Mouse (Mus musculus) lung, embryonic 15.5 days (tissue): ENCODE measurements around the gene Ptpn11. TPM values are rescaled to one million over a fixed set of nuclear protein-coding genes. Genes with fewer than 3 reads are reported as not detected.

Experiments
- ATAC-seq: fragments of 200-750 bp; cut with Nextera tagmentation; 2 replicates; pipeline ENCODE4 v1.8.0; 2017; ENCODE audit warnings: moderate number of reproducible peaks, borderline replicate concordance; ENCODE audit not compliant: low FRiP score, low TSS enrichment; ENCODE audit errors: extremely low read depth
- H3K27ac ChIP-seq: fragments of 300-500 bp; sonication (generic); 2 replicates; pipeline ENCODE4 v1.5.1; 2015; ENCODE audit warnings: moderate library complexity, mild to moderate bottlenecking, inconsistent platforms
- H3K27me3 ChIP-seq: fragments of 300-500 bp; sonication (generic); 2 replicates; pipeline ENCODE4 v1.6.1; 2015; ENCODE audit warnings: inconsistent platforms
- H3K36me3 ChIP-seq: fragments of 300-500 bp; sonication (generic); 2 replicates; pipeline ENCODE4 v1.6.1; 2015; ENCODE audit warnings: inconsistent platforms
- H3K4me1 ChIP-seq: fragments of 300-500 bp; sonication (generic); 2 replicates; pipeline ENCODE4 v1.6.1; 2015; ENCODE audit warnings: inconsistent platforms
- H3K4me2 ChIP-seq: fragments of 300-500 bp; sonication (generic); 2 replicates; pipeline ENCODE4 v1.6.1; 2015; ENCODE audit warnings: inconsistent platforms, mild to moderate bottlenecking, moderate library complexity
- H3K4me3 ChIP-seq: fragments of 300-500 bp; sonication (generic); 2 replicates; pipeline ENCODE4 v1.5.1; 2015; ENCODE audit warnings: mild to moderate bottlenecking, inconsistent platforms
- H3K9ac ChIP-seq: fragments of 300-500 bp; sonication (generic); 2 replicates; pipeline ENCODE4 v1.6.1; 2015; ENCODE audit warnings: inconsistent platforms
- H3K9me3 ChIP-seq: fragments of 300-500 bp; sonication (generic); 2 replicates; pipeline ENCODE4 v1.6.1; 2016; ENCODE audit warnings: inconsistent platforms
- WGBS: fragments of 180-500 bp; shearing (Covaris S2); methylation state at CpG from one replicate; pipeline ENCODE4 v1.1.7; 2015; 5-methylcytosine and 5-hydroxymethylcytosine counted together
- polyA plus RNA-seq: library from polyadenylated mRNA; unstranded; fragments of >200 nt; fragmentation: Nextera tagmentation; extraction: Ambion mirVana; gene quantifications from 2 replicates; pipeline ENCODE4 v1.2.1, GENCODE M21; 2015

Ptpn11 gene
- polyA plus RNA-seq, 1 experiment from 2014 or later: 20.8 TPM

DNA sequence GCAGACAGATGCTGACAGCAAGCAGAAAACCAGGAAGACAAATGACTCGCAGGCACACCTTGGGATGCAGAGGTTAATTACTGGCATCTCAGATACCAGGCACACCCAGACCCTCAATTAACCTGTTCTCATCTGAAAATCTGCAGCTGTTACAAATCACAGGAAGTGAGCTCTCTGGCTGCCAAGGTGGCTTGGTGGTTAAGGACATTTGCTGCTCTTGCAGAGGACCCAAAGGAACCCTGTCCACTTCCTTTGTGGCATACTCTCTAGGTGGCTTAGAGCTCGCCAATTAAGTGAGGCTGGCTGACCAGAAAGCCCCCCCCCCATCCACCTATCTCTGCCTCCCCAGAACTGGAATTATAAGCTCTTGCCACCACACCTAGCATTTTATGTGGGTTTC is 91.1 kb downstream of the Ptpn11 start:
- 41% methylated on average over 2 of the region's 2 CpGs for WGBS
- Histone ChIP-seq H3K9ac (no peak overlapping the region), H3K4me2 (no peak overlapping the region), H3K36me3 (no peaks in the 10 kb centered on the region), H3K27me3 (no peaks in the 10 kb centered on the region), H3K9me3 (no peaks in the 10 kb centered on the region), H3K4me3 (no peak overlapping the region), H3K27ac (no peak overlapping the region), H3K4me1 (no peaks in the 10 kb centered on the region)
- no peak for ATAC-seq

DNA sequence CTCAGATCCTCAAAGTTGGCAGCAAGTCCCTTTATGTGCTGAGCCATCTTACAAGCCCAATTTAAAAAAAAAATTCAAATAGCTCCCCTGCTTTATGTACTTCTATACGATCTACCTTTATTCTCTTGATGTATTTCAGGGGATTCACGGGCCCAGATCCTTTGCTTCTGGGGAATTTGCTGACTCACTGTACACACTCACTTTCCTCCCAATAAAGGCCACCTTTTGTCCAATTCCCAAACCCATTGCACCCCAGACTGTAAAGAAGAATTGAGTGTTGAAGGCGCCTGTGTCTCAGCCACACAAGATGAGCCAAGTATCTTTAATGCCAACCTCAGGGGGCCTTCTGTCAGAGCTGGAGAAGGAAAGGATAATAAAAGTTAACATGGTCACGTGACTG is 93.2 kb downstream of the Ptpn11 start:
- Histone ChIP-seq H3K4me3 (no peak overlapping the region), H3K9ac (no peak overlapping the region), H3K36me3 (no peaks in the 10 kb centered on the region), H3K4me1 (no peaks in the 10 kb centered on the region), H3K4me2 (no peak overlapping the region), H3K9me3 (no peaks in the 10 kb centered on the region), H3K27ac (no peak overlapping the region), H3K27me3 (no peaks in the 10 kb centered on the region)
- WGBS: 78% methylated on average over 4 of the region's 4 CpGs
- ATAC-seq: no peak

DNA sequence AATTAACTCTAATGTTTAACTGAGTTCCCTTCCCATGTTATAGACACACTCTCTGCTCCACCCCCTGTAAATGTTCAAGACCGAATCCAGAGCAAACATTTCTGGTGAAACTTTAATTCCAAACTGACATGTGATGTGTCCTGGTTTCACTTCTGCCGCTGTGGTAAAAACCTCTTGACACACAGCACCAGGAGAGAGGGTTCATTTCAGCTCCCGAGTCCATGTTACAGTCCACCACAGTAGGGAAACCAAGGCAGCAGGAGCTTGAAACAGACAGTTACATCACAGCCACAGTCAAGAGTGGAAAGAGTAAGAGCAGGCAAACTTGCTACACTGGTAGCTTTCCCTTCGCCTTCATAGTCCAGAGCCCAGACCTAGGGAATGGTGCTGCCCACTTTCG is 94.5 kb downstream of the Ptpn11 start:
- ATAC-seq: no peak
- H3K9me3 ChIP-seq: no peaks in the 10 kb centered on the region
- no peaks in the 10 kb centered on the region for H3K4me1 ChIP-seq
- no peak overlapping the region for H3K4me3 ChIP-seq
- H3K36me3 ChIP-seq: no peaks in the 10 kb centered on the region
- 85% methylated on average over 5 of the region's 5 CpGs for WGBS
- H3K27me3 ChIP-seq: no peaks in the 10 kb centered on the region
- no peak overlapping the region for H3K4me2 ChIP-seq
- no peak overlapping the region for H3K27ac ChIP-seq
- H3K9ac ChIP-seq: no peak overlapping the region

DNA sequence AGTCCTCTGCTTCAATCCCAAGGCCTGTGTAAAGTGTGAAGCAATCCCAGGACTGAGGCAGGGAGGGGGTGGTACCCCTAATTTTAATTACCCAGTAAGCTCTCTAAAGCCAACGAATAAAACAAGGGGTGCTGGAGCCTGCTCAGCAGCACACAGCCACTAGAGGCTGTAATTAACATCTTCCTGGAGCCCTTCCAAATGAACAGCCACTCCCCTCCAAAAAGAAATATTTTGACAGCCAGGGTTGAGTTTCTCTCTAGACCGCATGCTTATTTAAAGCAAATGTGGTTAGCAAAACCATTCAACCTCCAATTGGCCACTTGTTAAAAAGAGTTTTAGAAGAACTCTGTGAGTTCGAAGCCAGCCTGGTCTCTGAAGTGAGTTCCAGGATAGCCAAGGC is 97.9 kb downstream of the Ptpn11 start:
- no peak for ATAC-seq
- no peaks in the 10 kb centered on the region for H3K4me1 ChIP-seq
- H3K4me3 ChIP-seq: no peak overlapping the region
- H3K9ac ChIP-seq: no peak overlapping the region
- H3K27me3 ChIP-seq: no peaks in the 10 kb centered on the region
- H3K9me3 ChIP-seq: no peaks in the 10 kb centered on the region
- no peaks in the 10 kb centered on the region for H3K36me3 ChIP-seq
- WGBS: 70% methylated on average over 3 of the region's 3 CpGs
- no peak overlapping the region for H3K27ac ChIP-seq
- H3K4me2 ChIP-seq: no peak overlapping the region

DNA sequence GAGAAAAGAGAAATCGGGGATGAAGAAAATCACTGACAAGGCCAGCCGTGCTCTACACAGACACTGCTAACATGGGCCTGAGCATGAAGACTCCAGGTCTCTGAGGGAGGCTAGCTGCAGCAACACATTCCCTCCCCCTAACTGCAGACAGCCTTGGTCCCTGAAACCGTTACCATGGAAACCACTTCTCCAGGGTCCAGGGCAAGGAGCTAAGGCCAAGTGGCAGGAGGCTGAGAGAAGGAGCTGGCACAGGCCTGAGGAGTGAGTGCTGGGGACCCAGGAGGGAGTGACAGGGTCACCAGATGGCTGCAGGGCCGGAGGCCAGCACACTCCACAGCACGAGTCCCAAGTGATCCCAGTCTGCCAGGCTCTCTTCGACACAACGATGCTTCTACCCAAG is 101.5 kb downstream of the Ptpn11 start:
- Histone ChIP-seq H3K36me3 (no peaks in the 10 kb centered on the region), H3K4me1 (no peaks in the 10 kb centered on the region), H3K9ac (no peak overlapping the region), H3K27me3 (no peaks in the 10 kb centered on the region), H3K4me2 (no peak overlapping the region), H3K27ac (no peak overlapping the region), H3K4me3 (no peak overlapping the region), H3K9me3 (no peaks in the 10 kb centered on the region)
- WGBS: 71% methylated on average over 7 of the region's 7 CpGs
- ATAC-seq: no peak

DNA sequence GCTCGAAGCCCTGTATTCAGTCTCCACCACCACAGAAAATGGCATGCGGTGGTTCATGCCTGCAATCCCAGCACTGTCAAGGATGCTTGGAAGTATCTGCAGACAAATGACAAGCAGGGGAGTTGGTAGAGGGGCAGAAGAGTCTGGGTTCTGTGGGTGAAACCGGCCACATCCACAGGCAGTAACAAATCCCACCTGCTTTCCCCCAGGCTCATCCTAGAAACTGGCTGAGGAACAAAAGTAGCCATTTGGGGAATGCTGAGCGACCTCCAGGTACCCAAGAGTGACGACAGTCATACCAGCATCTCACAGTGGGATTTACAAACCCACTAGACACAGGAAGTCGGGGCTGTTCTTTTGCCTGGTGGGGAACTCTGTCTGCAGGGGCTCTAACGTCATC is 103.5 kb downstream of the Ptpn11 start:
- no peak for ATAC-seq
- H3K4me3 ChIP-seq: no peak overlapping the region
- 53% methylated on average over 7 of the region's 7 CpGs for WGBS
- H3K4me1 ChIP-seq: no peaks in the 10 kb centered on the region
- H3K9ac ChIP-seq: no peak overlapping the region
- H3K27ac ChIP-seq: no peak overlapping the region
- no peaks in the 10 kb centered on the region for H3K9me3 ChIP-seq
- no peaks in the 10 kb centered on the region for H3K27me3 ChIP-seq
- H3K36me3 ChIP-seq: no peaks in the 10 kb centered on the region
- no peak overlapping the region for H3K4me2 ChIP-seq

DNA sequence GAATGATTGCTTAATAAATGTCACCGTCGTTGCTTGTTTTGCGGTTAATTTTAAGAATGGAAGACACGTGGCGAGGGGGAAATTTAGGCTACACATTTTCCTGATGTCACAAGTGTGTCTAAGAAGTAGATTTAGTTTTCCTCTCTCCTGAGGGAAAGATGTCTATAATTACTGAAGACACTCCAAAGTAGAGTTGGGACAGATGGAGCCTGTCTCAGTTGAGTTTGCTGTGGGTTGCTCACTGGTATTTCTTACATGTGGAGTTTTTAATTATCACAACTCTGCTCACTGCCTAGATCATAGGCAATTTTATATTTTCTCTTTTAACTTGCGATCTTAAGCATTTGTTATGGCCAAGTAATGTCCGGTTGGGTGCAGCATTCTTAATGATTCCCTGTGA is 108.6 kb downstream of the Ptpn11 start:
- Histone ChIP-seq H3K9me3 (no peaks in the 10 kb centered on the region), H3K9ac (no peak overlapping the region), H3K4me3 (no peak overlapping the region), H3K27me3 (no peaks in the 10 kb centered on the region), H3K27ac (no peak overlapping the region), H3K4me1 (no peaks in the 10 kb centered on the region), H3K4me2 (no peak overlapping the region), H3K36me3 (no peaks in the 10 kb centered on the region)
- no peak for ATAC-seq
- WGBS: 92% methylated on average over 7 of the region's 7 CpGs

DNA sequence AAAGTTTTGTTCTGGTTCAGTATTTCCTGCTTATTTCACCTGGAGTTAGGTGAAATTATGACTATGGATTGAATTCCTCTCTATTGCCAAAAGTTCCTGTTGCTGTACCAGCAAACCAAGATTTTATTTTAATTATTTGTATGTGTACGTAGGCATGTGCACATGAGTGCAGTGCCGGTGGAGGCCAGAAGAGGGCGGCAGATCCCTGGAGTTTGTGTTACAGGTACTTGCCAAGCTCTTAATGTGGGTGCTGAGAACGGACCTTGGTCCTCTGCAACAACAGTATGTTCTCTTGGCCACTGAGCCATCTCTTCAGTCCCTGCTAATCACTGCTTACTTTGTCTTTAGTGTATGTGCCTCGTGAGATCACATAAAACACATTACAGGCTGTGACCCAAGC is 109.4 kb downstream of the Ptpn11 start:
- Histone ChIP-seq H3K27me3 (no peaks in the 10 kb centered on the region), H3K9ac (no peak overlapping the region), H3K9me3 (no peaks in the 10 kb centered on the region), H3K36me3 (no peaks in the 10 kb centered on the region), H3K4me3 (no peak overlapping the region), H3K27ac (no peak overlapping the region), H3K4me1 (no peaks in the 10 kb centered on the region), H3K4me2 (no peak overlapping the region)
- no peak for ATAC-seq
- 75% methylated on average over 5 of the region's 5 CpGs for WGBS

Other genes with a start within 250 kb of the Ptpn11 start
- 0.07 TPM in 1 of 2 replicates, not detected in the other for gene Rph3a, start 181.3 kb downstream of the Ptpn11 start, polyA plus RNA-seq
- gene Rpl6, start 13.1 kb upstream of the Ptpn11 start, polyA plus RNA-seq: 563 and 602 TPM in 2 replicates
- 4.4 and 4.7 TPM in 2 replicates for gene Hectd4, start 28.8 kb upstream of the Ptpn11 start, polyA plus RNA-seq
- gene Trafd1, start 194.2 kb upstream of the Ptpn11 start, polyA plus RNA-seq: 75.3 and 77.6 TPM in 2 replicates
- 38.0 and 39.4 TPM in 2 replicates for gene Naa25, start 206.5 kb upstream of the Ptpn11 start, polyA plus RNA-seq